Mouse (Mus musculus): ENCODE measurements around the gene Def6.

The Def6 gene

GRCm38 (mm10) chr17:28240846-28241245, 33.3 kb downstream of the Def6 start:
- DNase-seq (ENCODE audit: low read depth, low spot score), result no peak

- no peak for DNase-seq (ENCODE audit: low read depth, low spot score)
Measured at GRCm38 (mm10) chr17:28242296-28242695, 34.7 kb downstream of the Def6 start.

- DNase-seq (ENCODE audit: low read depth, low spot score), result no peak
Measured at GRCm38 (mm10) chr17:28244214-28244613, 36.6 kb downstream of the Def6 start.

- DNase-seq (ENCODE audit: low read depth, low spot score), result no peak
Measured at GRCm38 (mm10) chr17:28244714-28245113, 37.1 kb downstream of the Def6 start.

DNA sequence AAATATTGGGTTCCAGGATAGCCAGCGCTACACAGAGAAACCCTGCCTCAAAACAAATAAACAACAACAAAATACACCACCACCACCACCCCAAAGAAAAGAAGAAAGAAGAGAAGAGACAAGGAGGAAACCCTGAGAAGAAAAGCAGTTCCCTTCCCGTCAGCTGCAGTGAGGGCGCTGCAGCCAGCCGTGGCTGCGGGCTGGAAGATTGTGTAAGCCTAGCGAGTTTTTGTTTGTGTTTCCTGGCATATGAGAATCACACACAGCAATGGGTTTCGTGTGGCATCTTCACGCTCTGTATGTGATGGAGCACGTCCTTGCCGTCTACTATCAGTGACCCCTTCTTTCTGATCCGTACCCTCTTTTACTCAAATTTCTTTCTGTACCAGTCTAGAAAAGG, 39.1 kb downstream of the Def6 start:
- DNase-seq (ENCODE audit: low read depth, low spot score), result no peak

DNA sequence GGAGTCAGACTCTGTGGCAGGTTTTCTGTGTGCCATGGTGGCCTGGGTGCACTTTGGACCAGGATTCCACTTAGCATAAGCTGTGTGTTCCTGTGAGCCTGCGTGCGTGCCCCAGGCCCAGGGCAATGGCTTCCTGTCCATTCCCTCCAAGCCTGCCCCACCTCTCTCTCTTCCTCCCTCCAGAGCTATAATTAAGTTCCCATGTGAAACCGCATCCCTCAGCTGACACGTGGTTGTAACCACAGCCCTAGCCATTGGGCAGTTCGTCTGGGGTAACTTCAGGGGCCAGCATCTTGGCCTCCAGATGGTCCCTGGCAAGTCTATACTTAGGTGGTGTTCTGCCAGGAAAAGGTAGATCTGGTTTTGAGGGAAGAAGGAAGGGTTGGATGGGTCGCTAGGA, 40.0 kb downstream of the Def6 start:
- no peak for DNase-seq (ENCODE audit: low read depth, low spot score)

- DNase-seq (ENCODE audit: low read depth, low spot score), result no peak
Measured at GRCm38 (mm10) chr17:28249062-28249461, 41.5 kb downstream of the Def6 start.

DNA sequence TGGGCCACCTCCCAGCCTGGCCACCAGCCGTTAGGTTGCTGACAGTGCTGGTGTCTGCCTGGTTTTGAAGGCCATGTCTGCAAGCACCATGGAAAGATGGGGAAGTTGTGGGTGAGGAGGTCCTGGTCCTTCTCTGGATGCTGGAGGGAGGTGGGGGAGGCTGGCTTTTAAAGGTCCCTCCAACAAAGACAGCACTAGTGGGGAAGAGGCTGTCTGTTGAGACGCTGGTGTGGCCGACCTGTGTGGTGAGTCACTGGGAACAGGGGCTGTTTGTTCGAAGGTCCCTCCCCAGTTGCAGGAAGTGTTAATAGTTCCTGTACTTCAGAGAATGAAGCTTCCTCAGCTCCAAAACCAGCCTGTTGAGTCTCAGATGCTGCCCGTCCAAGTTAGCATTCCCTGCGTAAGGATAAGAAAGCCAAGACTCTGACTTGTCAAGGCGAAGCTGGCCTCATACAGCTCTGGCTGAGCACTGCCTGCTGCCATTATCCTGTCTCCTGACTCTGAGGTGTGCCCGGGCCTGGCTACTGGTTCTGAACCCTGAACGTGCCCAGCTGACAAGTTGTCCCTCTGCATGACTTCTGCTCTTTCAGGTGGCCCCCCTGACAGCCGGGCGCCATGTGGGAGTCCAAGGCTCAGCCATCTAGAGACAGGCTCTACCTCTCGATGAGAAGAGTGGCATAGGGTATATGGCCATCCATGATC, 44.2 kb downstream of the Def6 start:
- no peak for DNase-seq (ENCODE audit: low read depth, low spot score)

DNA sequence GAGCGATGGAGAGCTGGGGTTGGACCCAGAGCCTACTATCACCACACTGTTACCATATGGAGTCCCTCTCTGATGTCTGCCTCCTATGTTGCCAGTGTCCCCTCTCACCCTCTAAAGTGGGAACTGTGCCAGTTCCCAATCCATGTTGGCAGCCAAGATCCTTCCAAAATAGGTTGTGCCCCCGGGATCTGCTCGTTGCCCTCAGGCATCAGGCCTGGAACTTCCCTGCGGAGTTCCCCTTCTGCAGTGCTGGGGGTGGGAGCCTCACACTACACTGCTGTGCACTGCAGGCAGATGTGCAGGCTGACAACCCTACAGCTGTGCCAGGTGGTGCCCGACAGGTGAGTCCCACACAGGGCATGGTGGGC, 44.7 kb downstream of the Def6 start:
- no peak for DNase-seq (ENCODE audit: low read depth, low spot score)

DNA sequence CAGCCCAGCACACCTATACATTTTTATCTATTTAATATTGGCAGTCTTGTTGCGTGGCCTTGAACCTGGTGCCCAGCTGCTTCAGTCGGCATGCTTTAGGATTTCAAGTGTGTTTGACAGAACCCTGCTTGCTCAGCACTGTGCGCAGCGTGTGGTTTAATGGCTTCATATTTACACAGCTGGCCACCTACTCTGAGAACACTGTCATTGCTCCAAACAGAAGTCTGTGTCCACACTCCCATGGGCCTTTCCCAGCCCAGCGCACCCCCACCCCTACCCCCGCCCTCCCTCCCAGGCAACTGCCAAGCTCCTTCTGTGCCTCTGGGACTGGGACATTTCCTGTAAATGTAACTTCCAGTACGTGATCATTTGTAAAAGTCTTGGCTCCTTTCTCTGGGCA, 45.6 kb downstream of the Def6 start:
- no peak for DNase-seq (ENCODE audit: low read depth, low spot score)

GRCm38 (mm10) chr17:28254804-28255203, 47.2 kb downstream of the Def6 start:
- no peak for DNase-seq (ENCODE audit: low read depth, low spot score)

DNA sequence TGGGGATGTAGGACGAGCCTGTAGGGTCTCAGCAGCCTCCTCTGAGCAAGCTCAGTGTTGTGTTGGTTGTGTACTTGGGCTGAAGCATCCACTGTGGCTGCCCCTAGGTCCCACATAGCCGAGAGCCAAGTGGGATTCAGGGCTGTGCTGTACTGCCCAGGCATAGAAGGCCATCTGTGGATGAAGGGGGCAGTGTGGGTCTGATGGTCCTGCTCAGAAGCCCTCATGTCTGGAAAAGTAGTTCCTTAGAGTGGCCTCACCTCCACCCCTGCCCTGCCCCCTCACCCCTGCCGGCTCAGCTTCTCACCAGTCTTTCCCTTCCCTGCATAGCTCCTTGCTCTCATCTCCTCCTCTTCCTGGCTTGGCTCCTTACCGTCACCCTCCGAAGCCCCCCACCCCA, 48.1 kb downstream of the Def6 start:
- no peak for DNase-seq (ENCODE audit: low read depth, low spot score)

DNA sequence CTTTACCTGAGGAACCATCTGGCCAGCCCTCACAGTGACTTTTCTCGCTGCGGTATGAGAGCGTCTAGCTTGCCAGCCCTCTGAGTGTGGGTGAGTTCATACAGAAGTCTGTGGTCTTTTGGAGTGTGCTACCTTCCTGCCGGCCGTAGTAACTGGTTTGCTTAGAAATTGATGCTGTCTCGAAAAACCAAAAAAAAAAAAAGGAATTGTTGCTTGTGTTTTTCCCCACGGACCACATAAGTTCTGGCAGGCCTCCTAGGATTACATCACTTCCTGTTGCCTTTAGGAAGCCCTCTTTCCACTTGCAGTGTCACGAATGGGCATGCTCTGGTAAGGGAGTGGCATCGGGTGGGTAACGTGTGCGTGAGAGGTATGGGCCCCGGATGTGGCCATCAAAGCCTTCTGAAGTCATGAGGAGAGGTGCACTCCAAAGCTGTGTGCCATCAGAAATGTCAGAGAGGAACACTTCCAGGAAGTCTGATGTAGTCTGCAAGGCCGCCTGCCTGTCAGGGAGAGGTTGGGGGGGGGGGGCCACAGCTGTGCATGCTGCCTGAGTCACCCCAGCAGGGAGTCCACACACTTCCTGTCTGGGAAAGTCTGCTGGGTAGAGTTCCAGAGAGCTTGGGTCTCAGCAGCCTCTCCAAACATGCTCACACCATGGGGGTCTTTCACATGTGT, 49.2 kb downstream of the Def6 start:
- no peak for DNase-seq (ENCODE audit: low read depth, low spot score)

GRCm38 (mm10) chr17:28258325-28258724, 50.7 kb downstream of the Def6 start:
- DNase-seq (ENCODE audit: low read depth, low spot score), result no peak

GRCm38 (mm10) chr17:28259890-28260542, 52.4 kb downstream of the Def6 start:
- DNase-seq (ENCODE audit: low read depth, low spot score), result no peak

GRCm38 (mm10) chr17:28260543-28260909, 52.9 kb downstream of the Def6 start:
- no peak for DNase-seq (ENCODE audit: low read depth, low spot score)

- DNase-seq (ENCODE audit: low read depth, low spot score), result no peak
Measured at GRCm38 (mm10) chr17:28261795-28262194, 54.2 kb downstream of the Def6 start.

DNA sequence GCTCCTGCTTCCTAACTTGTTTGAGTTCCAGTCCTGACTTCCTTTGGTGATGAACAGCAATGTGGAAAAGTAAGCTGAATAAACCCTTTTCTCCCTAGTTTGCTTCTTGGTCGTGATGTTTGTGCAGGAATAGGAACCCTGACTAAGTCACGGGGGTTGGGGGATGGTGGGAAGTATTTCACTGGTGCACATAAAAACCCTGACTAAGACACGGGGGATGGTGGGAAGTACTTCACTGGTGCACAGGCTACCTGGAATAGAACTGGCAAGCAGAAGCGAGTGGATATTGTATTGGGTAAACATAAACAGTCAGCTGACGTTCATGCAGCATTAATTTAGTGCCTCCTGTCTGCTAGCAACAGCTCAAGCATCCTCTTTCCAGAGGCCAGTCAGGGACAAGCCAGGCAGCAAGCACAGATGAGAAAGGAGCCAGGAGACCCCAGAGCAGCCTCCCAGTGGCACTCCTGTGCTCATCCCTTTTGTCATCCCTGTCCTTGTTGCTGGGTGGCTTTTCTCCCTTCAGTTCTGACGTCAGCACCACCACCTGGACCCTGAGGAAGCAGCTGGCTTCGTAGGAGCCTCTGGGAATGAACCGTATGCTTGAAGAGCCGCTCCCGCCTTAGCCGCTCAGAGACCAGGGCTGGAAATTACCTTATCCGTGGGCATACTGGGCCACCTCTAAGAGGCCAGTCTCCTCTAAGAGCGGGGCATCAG, 55.8 kb downstream of the Def6 start:
- no peak for DNase-seq (ENCODE audit: low read depth, low spot score)

DNA sequence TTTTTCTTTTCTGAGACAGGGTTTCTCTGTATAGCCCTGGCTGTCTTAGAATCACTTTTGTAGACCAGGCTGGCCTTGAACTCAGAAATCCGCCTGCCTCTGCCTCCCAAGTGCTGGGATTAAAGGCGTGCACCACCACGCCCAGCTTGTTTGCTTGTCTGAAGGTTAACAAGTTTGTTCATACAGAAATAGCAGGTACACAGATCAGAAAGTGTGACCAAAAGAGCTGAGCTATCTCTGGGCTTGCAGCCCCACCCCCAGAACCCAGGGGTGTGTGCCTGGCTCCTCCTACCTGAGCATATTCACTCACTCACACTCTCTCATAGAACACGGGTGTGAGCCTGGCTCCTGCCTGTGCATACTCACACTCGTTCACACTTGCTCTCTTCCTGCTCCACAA, 59.7 kb downstream of the Def6 start:
- no peak for DNase-seq (ENCODE audit: low read depth, low spot score)

DNA sequence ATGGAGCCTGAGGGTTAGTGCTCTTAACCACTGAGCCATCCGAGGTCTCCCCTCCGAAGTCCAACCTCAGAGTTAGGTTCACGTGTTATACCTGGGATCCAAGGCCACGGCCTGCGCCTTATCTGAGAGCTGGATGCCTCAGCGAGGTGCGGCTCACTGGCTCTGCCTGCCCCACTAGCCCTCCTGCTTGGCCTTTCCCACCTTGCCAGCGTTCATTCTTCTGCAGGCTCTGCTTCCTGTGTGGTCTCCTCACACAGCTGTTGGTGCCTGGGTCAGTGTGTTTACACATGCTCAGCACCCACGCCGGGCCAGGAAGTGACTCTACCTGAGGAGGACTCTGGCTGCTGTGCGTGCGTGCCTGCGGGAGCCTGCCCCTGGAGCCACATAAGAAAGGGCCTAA, 62.6 kb downstream of the Def6 start:
- no peak for DNase-seq (ENCODE audit: low read depth, low spot score)

DNA sequence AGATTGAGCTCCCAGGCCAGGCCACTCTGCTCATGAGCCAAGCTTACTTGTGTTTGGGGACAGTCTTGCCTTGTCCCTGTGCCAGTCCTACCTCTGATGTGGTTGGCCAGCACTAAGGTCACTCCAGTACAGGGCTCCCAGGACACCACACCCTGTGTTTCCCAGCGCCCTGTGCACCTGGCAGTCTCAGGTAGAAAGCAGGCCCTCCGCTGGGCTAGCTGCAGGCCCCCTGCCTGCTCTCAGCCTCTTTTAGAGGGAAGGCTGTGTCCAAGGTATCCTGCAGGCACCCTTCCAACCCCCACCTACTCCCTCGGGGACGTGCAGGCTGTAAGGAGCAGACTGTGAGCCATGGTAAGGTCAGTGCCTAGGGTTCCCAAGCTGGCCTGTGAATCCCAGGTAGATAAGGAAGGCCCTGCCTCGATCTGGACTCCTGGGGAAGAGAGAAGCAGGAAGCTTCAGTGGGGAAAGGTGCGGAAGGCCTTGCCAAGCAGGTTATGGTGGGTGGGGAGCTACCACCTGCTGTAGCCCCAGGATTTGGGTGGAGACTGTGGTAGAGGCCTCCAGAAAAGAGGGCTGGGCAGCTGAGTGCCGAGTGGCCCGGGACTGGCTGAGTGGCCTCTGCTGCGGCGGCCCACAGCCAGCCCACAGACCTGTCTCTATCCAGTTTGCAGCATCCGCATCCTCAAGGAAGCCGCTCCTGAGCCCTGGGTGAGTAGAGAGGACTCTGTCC, 64.1 kb downstream of the Def6 start:
- no peak for DNase-seq (ENCODE audit: low read depth, low spot score)

DNA sequence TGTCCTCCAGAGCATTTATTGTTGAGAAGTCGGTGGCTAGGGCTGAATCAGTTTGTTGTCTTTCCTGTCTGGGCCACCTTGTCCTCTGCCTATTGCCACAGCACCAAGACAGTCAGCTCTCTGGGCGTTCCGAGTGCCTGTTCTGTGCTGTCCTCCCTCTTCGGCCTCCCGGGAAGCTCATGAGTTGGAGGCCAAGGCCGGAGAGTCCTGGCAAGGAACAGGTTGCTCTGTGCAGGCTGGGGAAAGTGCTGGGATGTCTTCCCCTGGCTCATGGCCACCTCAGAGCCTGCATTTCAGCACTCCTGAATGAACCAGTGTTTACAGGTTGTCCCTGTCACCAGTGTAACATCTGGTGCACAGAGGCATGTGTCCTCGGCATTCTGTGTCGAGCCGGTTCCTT, 64.7 kb downstream of the Def6 start:
- DNase-seq (ENCODE audit: low read depth, low spot score), result no peak
